Mouse (Mus musculus): Measurements from ENCODE around the gene Ttbk2. TPM values are rescaled to one million over a fixed set of nuclear protein-coding genes. Genes with fewer than 3 reads are reported as not detected.

Gene Ttbk2
- total RNA-seq, 2 experiments from 2014 or later = 10.1 to 13.2 TPM

Other genes starting within 250 kb of the Ttbk2 start
- gene Haus2, start 241.2 kb downstream of the Ttbk2 start, total RNA-seq (2021) = 10 to 100 TPM in 1 of 2 experiments, 1 to 10 TPM in 1; 9.9 to 11.5 TPM
- gene Lrrc57, start 241.1 kb downstream of the Ttbk2 start, total RNA-seq (2021) = 10 to 100 TPM; 16.9 to 17.1 TPM
- gene Stard9, start 221.5 kb downstream of the Ttbk2 start, total RNA-seq (2021) = 1 to 10 TPM; 4.3 to 5.8 TPM
- gene Cdan1, start 476 bp downstream of the Ttbk2 start, total RNA-seq (2021) = 10 to 100 TPM in 1 of 2 experiments, 1 to 10 TPM in 1; 8.9 to 11.1 TPM
- gene Ubr1, start 120.1 kb upstream of the Ttbk2 start, total RNA-seq (2021) = 10 to 100 TPM; 18.9 to 21.4 TPM
- 1 to 10 TPM; 3.3 to 3.5 TPM for gene Tmem62, start 126.4 kb upstream of the Ttbk2 start, total RNA-seq (2021)
- gene Ccndbp1, start 157.8 kb upstream of the Ttbk2 start, total RNA-seq (2021) = 10 to 100 TPM; 32.5 to 35.2 TPM
- gene Epb42, start 186.5 kb upstream of the Ttbk2 start, total RNA-seq (2021) = under 1 TPM in 1 of 2 experiments, not detected in 1; 0.44 TPM
- gene Tgm5, start 235.2 kb upstream of the Ttbk2 start, total RNA-seq (2021) = not detected

Data from heart, adult 18-20 months (tissue).